In the genomic region with DNA sequence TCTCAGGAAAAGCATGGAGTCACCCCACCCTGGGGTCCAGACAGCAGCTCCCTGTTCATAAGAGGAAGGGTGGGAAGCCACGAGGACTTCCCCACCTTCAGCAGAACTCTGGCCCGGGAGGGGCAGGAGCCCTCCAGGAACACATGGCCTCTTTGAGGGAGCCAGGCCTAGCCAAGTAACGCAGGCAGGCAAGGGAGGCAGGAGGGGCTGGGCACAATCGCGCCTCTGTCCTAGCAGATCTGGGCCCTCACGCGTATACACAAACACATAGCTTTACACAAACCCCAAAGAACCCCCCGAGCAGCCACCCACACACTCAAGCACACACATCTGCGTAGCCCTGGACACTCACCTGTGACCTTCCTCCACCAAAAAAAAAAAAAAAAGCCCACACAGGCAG, we compare ENCODE assay signal across 12 mouse cellular contexts. TPM values are rescaled to one million over a fixed set of nuclear protein-coding genes. Genes with fewer than 3 reads are reported as not detected.
DNase-seq lines count a peak whose midpoint lies in the region; ATAC-seq and TF ChIP-seq lines count a peak whose summit lies in the region.
"Had no signal": no experiment of that assay in that cellular context is flagged by ENCODE, and none has a peak within 500 bp of the region (broad histone marks: within the 10 kb centered on the region; RNA-seq: fewer than 3 reads in every experiment).

No protein-coding gene starts in this region.

- H3K4me1 ChIP-seq in heart, embryonic 15.5 days (replicated peaks), result peaks cover 59% of the 10 kb centered on the region
- H3K4me1 ChIP-seq in hindbrain, embryonic 16.5 days (ENCODE audit: control insufficient read depth, insufficient read depth, low read depth, low read length), result peaks cover 6% of the 10 kb centered on the region
- H3K4me1 ChIP-seq in cerebellum, adult 2 months (ENCODE audit: control insufficient read depth, insufficient read depth, low read length), result no peaks in the 10 kb centered on the region

- H3K9me3 ChIP-seq in heart, embryonic 15.5 days (replicated peaks), result no peaks in the 10 kb centered on the region
- no peaks in the 10 kb centered on the region for H3K9me3 ChIP-seq in hindbrain, embryonic 16.5 days (ENCODE audit: control insufficient read depth, low read length)

- DNase-seq in heart, postnatal 25 days (ENCODE audit: low spot score), result no peak
- DNase-seq in right cerebral cortex, postnatal 10 days (ENCODE audit: low spot score in 2 of 2), result peak; percentile 68 to 73
- DNase-seq in right cerebral cortex, postnatal 14 days, result no peak
- no peak for DNase-seq in cerebellum, adult 2 months
- DNase-seq in B cell, adult 2 months, result no peak
- DNase-seq: cerebellum, adult 11-12 months; thymus, postnatal 36 days had no signal

- no peaks in the 10 kb centered on the region for H3K27me3 ChIP-seq in heart, embryonic 15.5 days
- no peaks in the 10 kb centered on the region for H3K27me3 ChIP-seq in hindbrain, embryonic 16.5 days (replicated peaks; ENCODE audit: control insufficient read depth, insufficient read depth, low read length)
- no peaks in the 10 kb centered on the region for H3K27me3 ChIP-seq in cerebellum, adult 2 months (ENCODE audit: control insufficient read depth, insufficient read depth, low read length)

- peak overlapping the region; percentile 13 for H3K27ac ChIP-seq in heart, embryonic 15.5 days
- no peak overlapping the region for H3K27ac ChIP-seq in hindbrain, embryonic 16.5 days (ENCODE audit: low read depth, low read length)
- H3K27ac ChIP-seq in cerebellum, adult 2 months (ENCODE audit: insufficient read depth, low read length), result no peak overlapping the region
- H3K27ac ChIP-seq: liver, embryonic 14.5 days had no signal

- no peak for ATAC-seq in heart, embryonic 15.5 days (replicated peaks; ENCODE audit: insufficient number of reproducible peaks, insufficient read depth, low FRiP score, low read depth)
- ATAC-seq in hindbrain, embryonic 16.5 days, result peak; percentile 65

- no peak for TF ChIP-seq POLR2A in cerebellum, adult 2 months (IDR thresholded peaks at IDR 0.05; ENCODE audit: borderline replicate concordance, insufficient read depth, low read length)

- TF ChIP-seq CTCF in cerebellum, adult 2 months (IDR thresholded peaks at IDR 0.05; ENCODE audit: borderline replicate concordance, insufficient read depth, low read depth, low read length), result no peak

- no peak overlapping the region for H3K4me3 ChIP-seq in heart, embryonic 15.5 days
- H3K4me3 ChIP-seq in hindbrain, embryonic 16.5 days (ENCODE audit: low read length), result no peak overlapping the region
- no peak overlapping the region for H3K4me3 ChIP-seq in cerebellum, adult 2 months (replicated peaks; ENCODE audit: insufficient read depth, low read depth, low read length)

- intact Hi-C loops in heart, postnatal 25 days (cut with DNase I), result no loop called here

- WGBS in heart, embryonic 15.5 days, result 68% methylated on average over 9 of the region's 9 CpGs
- whole genome bisulfite sequencing in hindbrain, embryonic 16.5 days, result 70% methylated on average over 9 of the region's 9 CpGs
- whole genome bisulfite sequencing in cerebellum, adult 2 months, result 34% methylated on average over 9 of the region's 9 CpGs

- no peak overlapping the region for H3K4me2 ChIP-seq in heart, embryonic 15.5 days
- no peak overlapping the region for H3K4me2 ChIP-seq in hindbrain, embryonic 16.5 days (ENCODE audit: low read length)

- H3K36me3 ChIP-seq in heart, embryonic 15.5 days, result peaks cover 17% of the 10 kb centered on the region; the same call in 1 of the 2 replicates
- H3K36me3 ChIP-seq in hindbrain, embryonic 16.5 days (ENCODE audit: control insufficient read depth, insufficient read depth, low read length), result no peaks in the 10 kb centered on the region

- no peak overlapping the region for H3K9ac ChIP-seq in heart, embryonic 15.5 days
- H3K9ac ChIP-seq in hindbrain, embryonic 16.5 days (ENCODE audit: low read depth, low read length), result no peak overlapping the region
- H3K9ac ChIP-seq: liver, embryonic 14.5 days had no signal

RNA-seq across cellular contexts. Expression of a gene that starts 16.0 kb away (rescaled TPM):
- polyA plus RNA-seq in heart, embryonic 15.5 days (2015; fragmentation: Nextera tagmentation; extraction: Ambion mirVana), result 28.9 and 38.3 TPM in 2 replicates
- total RNA-seq in heart, postnatal 25 days (2021), result 10 to 100 TPM; 15.2 to 20.4 TPM
- polyA plus RNA-seq in hindbrain, embryonic 16.5 days (2015; fragmentation: Nextera tagmentation; extraction: Ambion mirVana), result 10.7 and 10.8 TPM in 2 replicates
- polyA plus RNA-seq in cerebellum, adult 2 months (2012; rRNA removed), result 7.4 and 8.9 TPM in 2 replicates
- total RNA-seq: neutrophil, adult 5-6 weeks had no signal

RNA-seq across cellular contexts. Expression of a gene that starts 16.3 kb away (rescaled TPM):
- 0.38 and 0.62 TPM in 2 replicates for polyA plus RNA-seq in heart, embryonic 15.5 days (2015; fragmentation: Nextera tagmentation; extraction: Ambion mirVana)
- total RNA-seq in heart, postnatal 25 days (2021), result not detected
- 0.20 TPM in 1 of 2 replicates, not detected in the other for polyA plus RNA-seq in hindbrain, embryonic 16.5 days (2015; fragmentation: Nextera tagmentation; extraction: Ambion mirVana)
- 0.21 and 0.33 TPM in 2 replicates for polyA plus RNA-seq in cerebellum, adult 2 months (2012; rRNA removed)
- total RNA-seq: ES-E14; neutrophil, adult 5-6 weeks had no signal
- polyA plus RNA-seq: liver, embryonic 14.5 days had no signal

RNA-seq across cellular contexts. Expression of a gene that starts 47.4 kb away (rescaled TPM):
- polyA plus RNA-seq in heart, embryonic 15.5 days (2015; fragmentation: Nextera tagmentation; extraction: Ambion mirVana), result 7.0 and 9.5 TPM in 2 replicates
- 10 to 100 TPM in 1 of 2 experiments, 1 to 10 TPM in 1; 8.9 to 12.5 TPM for total RNA-seq in heart, postnatal 25 days (2021)
- polyA plus RNA-seq in hindbrain, embryonic 16.5 days (2015; fragmentation: Nextera tagmentation; extraction: Ambion mirVana), result 3.0 and 3.8 TPM in 2 replicates
- 8.4 and 10.3 TPM in 2 replicates for polyA plus RNA-seq in cerebellum, adult 2 months (2012; rRNA removed)

RNA-seq across cellular contexts. Expression of a gene that starts 56.5 kb away (rescaled TPM):
- polyA plus RNA-seq in heart, embryonic 15.5 days (2015; fragmentation: Nextera tagmentation; extraction: Ambion mirVana), result 61.4 and 63.4 TPM in 2 replicates
- total RNA-seq in heart, postnatal 25 days (2021), result 10 to 100 TPM; 53.2 to 54.8 TPM
- 66.8 and 66.9 TPM in 2 replicates for polyA plus RNA-seq in hindbrain, embryonic 16.5 days (2015; fragmentation: Nextera tagmentation; extraction: Ambion mirVana)
- 89.3 and 93.8 TPM in 2 replicates for polyA plus RNA-seq in cerebellum, adult 2 months (2012; rRNA removed)

Comparison
In these comparisons a context has a peak if more than half of its experiments do, and no peak if none do; other contexts are left out.
1. DNase-seq: peak in right cerebral cortex, postnatal 10 days (2 of 2); none in heart, postnatal 25 days (single experiment), right cerebral cortex, postnatal 14 days (single experiment), cerebellum, adult 2 months (0 of 2) and B cell, adult 2 months (0 of 2).